Mouse (Mus musculus): Measurements from ENCODE around the gene Diablo.
"Not testable (repeated sequence)": the region's sequence is repeated elsewhere in the genome, so short reads cannot be mapped to it uniquely, and the experiment has no call there.

Diablo gene

GRCm38 (mm10) chr5:123523692-123524392, at the start of gene Diablo:
TSS of gene Diablo (minus strand) at chr5:123524176.
- DNase-seq (ENCODE audit: low read depth, low spot score): peak; percentile 95

- no peak for DNase-seq (ENCODE audit: low read depth, low spot score)
Observed at GRCm38 (mm10) chr5:123573362-123573761, 49.4 kb upstream of the Diablo start.

- DNase-seq (ENCODE audit: low read depth, low spot score): peak; percentile 100
Observed at GRCm38 (mm10) chr5:123572357-123573186, 48.6 kb upstream of the Diablo start, which contains the start of gene Vps33a. TSS of gene Vps33a (minus strand) at chr5:123573038.

- DNase-seq (ENCODE audit: low read depth, low spot score): no peak
Observed at GRCm38 (mm10) chr5:123561128-123561527, 37.2 kb upstream of the Diablo start.

GRCm38 (mm10) chr5:123559588-123559987, 35.6 kb upstream of the Diablo start:
- DNase-seq (ENCODE audit: low read depth, low spot score): no peak

- peak; percentile 66 for DNase-seq (ENCODE audit: low read depth, low spot score)
Observed at GRCm38 (mm10) chr5:123556451-123556850, 32.5 kb upstream of the Diablo start.

- DNase-seq (ENCODE audit: low read depth, low spot score): no peak
Observed at GRCm38 (mm10) chr5:123555693-123556092, 31.7 kb upstream of the Diablo start.

GRCm38 (mm10) chr5:123533801-123534200, 9.8 kb upstream of the Diablo start:
- no peak for DNase-seq (ENCODE audit: low read depth, low spot score)

GRCm38 (mm10) chr5:123530056-123530455, 6.1 kb upstream of the Diablo start:
- no peak for DNase-seq (ENCODE audit: low read depth, low spot score)

GRCm38 (mm10) chr5:123528641-123529040, 4.7 kb upstream of the Diablo start:
- DNase-seq (ENCODE audit: low read depth, low spot score): no peak

- no peak for DNase-seq (ENCODE audit: low read depth, low spot score)
Observed at GRCm38 (mm10) chr5:123525916-123526495, 2.0 kb upstream of the Diablo start.

GRCm38 (mm10) chr5:123525281-123525680, 1.3 kb upstream of the Diablo start, which contains the start of gene Gm49027:
TSS of gene Gm49027 (minus strand) at chr5:123525488.
- DNase-seq (ENCODE audit: low read depth, low spot score): no peak

- no peak for DNase-seq (ENCODE audit: low read depth, low spot score)
Observed at GRCm38 (mm10) chr5:123524393-123524750, 396 bp upstream of the Diablo start.

GRCm38 (mm10) chr5:123522166-123522565, 1.8 kb downstream of the Diablo start:
- DNase-seq (ENCODE audit: low read depth, low spot score): no peak

GRCm38 (mm10) chr5:123521621-123522020, 2.4 kb downstream of the Diablo start:
- DNase-seq (ENCODE audit: low read depth, low spot score): no peak

GRCm38 (mm10) chr5:123520666-123521065, 3.3 kb downstream of the Diablo start:
- DNase-seq (ENCODE audit: low read depth, low spot score): no peak

GRCm38 (mm10) chr5:123514871-123515270, 9.1 kb downstream of the Diablo start:
- DNase-seq (ENCODE audit: low read depth, low spot score): no peak

- no peak for DNase-seq (ENCODE audit: low read depth, low spot score)
Observed at GRCm38 (mm10) chr5:123512102-123512501, 11.9 kb downstream of the Diablo start.

GRCm38 (mm10) chr5:123511426-123511825, 12.6 kb downstream of the Diablo start:
- DNase-seq (ENCODE audit: low read depth, low spot score): not testable (repeated sequence)

- DNase-seq (ENCODE audit: low read depth, low spot score): no peak
Observed at GRCm38 (mm10) chr5:123510160-123510559, 13.8 kb downstream of the Diablo start, which contains the start of gene B3gnt4. TSS of gene B3gnt4 (plus strand) at chr5:123510460.

GRCm38 (mm10) chr5:123508921-123509320, 15.1 kb downstream of the Diablo start:
- no peak for DNase-seq (ENCODE audit: low read depth, low spot score)
